Mouse (Mus musculus) CH12.LX (cell line): ENCODE results near the gene Kif5c. TPM values are rescaled to one million over a fixed set of nuclear protein-coding genes. Genes with fewer than 3 reads are reported as not detected.

Experiments
- DNase-seq: peaks from one replicate; pipeline ENCODE4 v3.0.0-alpha.2; 2013; ENCODE audit errors: extremely low read depth
- H3K27ac ChIP-seq: 2 replicates; pipeline ENCODE4 v1.5.1; 2012; ENCODE audit warnings: low read depth, mild to moderate bottlenecking, control low read depth, moderate library complexity; ENCODE audit not compliant: insufficient read depth
- H3K27me3 ChIP-seq: replicated peaks from 2 replicates; pipeline ENCODE3; 2012; ENCODE audit warnings: inconsistent platforms
- H3K36me3 ChIP-seq, 2 experiments: replicated peaks in 1 of 2; 2 replicates each; pipeline versions ENCODE3 to v1.6.1; 2012; ENCODE audit warnings: inconsistent platforms in 1 of 2, low read length in 1 of 2, mild to moderate bottlenecking in 1 of 2, mixed read lengths in 1 of 2, moderate library complexity in 1 of 2; ENCODE audit not compliant: control insufficient read depth in 1 of 2, insufficient read depth in 1 of 2
- H3K4me1 ChIP-seq, 2 experiments: 2 replicates each; pipeline ENCODE4 v1.6.1; 2012; ENCODE audit warnings: inconsistent platforms in 1 of 2, moderate library complexity in 1 of 2; ENCODE audit not compliant: insufficient read depth in 2 of 2, control insufficient read depth in 1 of 2
- H3K4me2 ChIP-seq: 2 replicates; pipeline ENCODE4 v1.6.1; 2012; ENCODE audit warnings: low read depth, mild to moderate bottlenecking, control low read depth; ENCODE audit not compliant: poor library complexity, insufficient read depth, severe bottlenecking
- H3K4me3 ChIP-seq, 3 experiments: fragments of 150-350 bp in 1 of 3; sonication (generic) in 1 of 3; replicated peaks in 1 of 3; 2 replicates each; pipeline versions ENCODE3 to v1.5.1; 2011 to 2012; ENCODE audit warnings: low read depth in 2 of 3, low read length in 2 of 3, mild to moderate bottlenecking in 2 of 3, moderate library complexity in 2 of 3, control low read depth in 1 of 3, improper control_type of control experiment in 1 of 3, inconsistent platforms in 1 of 3, mixed read lengths in 1 of 3; ENCODE audit not compliant: poor library complexity in 1 of 3
- H3K79me2 ChIP-seq: replicated peaks from 2 replicates; pipeline ENCODE4 v1.6.1; 2012; ENCODE audit warnings: mild to moderate bottlenecking, moderate library complexity; ENCODE audit not compliant: control insufficient read depth, poor library complexity, insufficient read depth, severe bottlenecking; ENCODE audit errors: extremely low read depth
- H3K9ac ChIP-seq: 2 replicates; pipeline ENCODE4 v1.6.1; 2012; ENCODE audit warnings: low read depth, mild to moderate bottlenecking, control low read depth, moderate library complexity; ENCODE audit not compliant: insufficient read depth
- H3K9me3 ChIP-seq: replicated peaks from 2 replicates; pipeline ENCODE3; 2012; ENCODE audit warnings: low read length, inconsistent platforms, mixed read lengths
- BHLHE40 ChIP-seq: IDR thresholded peaks from 2 replicates; pipeline ENCODE4 v1.6.1; 2011; ENCODE audit warnings: mild to moderate bottlenecking, low read depth, low read length, improper control_type of control experiment
- CHD1 ChIP-seq: IDR thresholded peaks from 2 replicates; pipeline ENCODE4 v1.6.1; 2012; ENCODE audit warnings: low read depth, low read length, improper control_type of control experiment, inconsistent platforms
- CHD2 ChIP-seq: IDR thresholded peaks from 2 replicates; pipeline ENCODE4 v1.6.1; 2011; ENCODE audit warnings: low read length, improper control_type of control experiment
- CTCF ChIP-seq, 2 experiments: IDR thresholded peaks in 1 of 2; conservative IDR thresholded peaks in 1 of 2; 2 replicates each; pipeline ENCODE4 v1.5.1; 2011 to 2012; ENCODE audit warnings: low read depth in 2 of 2, low read length in 2 of 2, improper control_type of control experiment in 1 of 2, inconsistent platforms in 1 of 2, mild to moderate bottlenecking in 1 of 2, moderate library complexity in 1 of 2
- EP300 ChIP-seq: IDR thresholded peaks from 2 replicates; pipeline ENCODE4 v1.6.1; 2011; ENCODE audit warnings: low read length, improper control_type of control experiment
- ETS1 ChIP-seq: conservative IDR thresholded peaks from 2 replicates; pipeline ENCODE4 v1.6.1; 2012; ENCODE audit warnings: low read depth, mild to moderate bottlenecking, inconsistent platforms, low read length, improper control_type of control experiment, moderate library complexity
- GABPA ChIP-seq: IDR thresholded peaks from 2 replicates; pipeline ENCODE4 v1.6.1; 2012; ENCODE audit warnings: low read depth, low read length, improper control_type of control experiment, inconsistent platforms; ENCODE audit not compliant: insufficient replicate concordance
- HCFC1 ChIP-seq: IDR thresholded peaks from 2 replicates; pipeline ENCODE4 v1.6.1; 2012; ENCODE audit warnings: low read depth, mild to moderate bottlenecking, inconsistent platforms, low read length, improper control_type of control experiment
- JUN ChIP-seq: IDR thresholded peaks from 2 replicates; pipeline ENCODE4 v1.6.1; 2011; ENCODE audit warnings: low read depth, mild to moderate bottlenecking, low read length, improper control_type of control experiment, moderate library complexity; ENCODE audit not compliant: insufficient read depth
- KAT2A ChIP-seq: IDR thresholded peaks from 2 replicates; pipeline ENCODE4 v1.6.1; 2012; ENCODE audit warnings: low read length, improper control_type of control experiment, inconsistent platforms; ENCODE audit not compliant: insufficient replicate concordance
- MAZ ChIP-seq: IDR thresholded peaks from 2 replicates; pipeline ENCODE4 v1.6.1; 2012; ENCODE audit warnings: low read depth, mild to moderate bottlenecking, inconsistent platforms, low read length, improper control_type of control experiment, moderate library complexity
- MEF2A ChIP-seq: IDR thresholded peaks from 2 replicates; pipeline ENCODE4 v1.6.1; 2014; ENCODE audit warnings: low read depth, mild to moderate bottlenecking, inconsistent platforms, low read length, improper control_type of control experiment, borderline replicate concordance
- MXI1 ChIP-seq: IDR thresholded peaks from 2 replicates; pipeline ENCODE4 v1.6.1; 2011; ENCODE audit warnings: mild to moderate bottlenecking, low read depth, low read length, improper control_type of control experiment
- MYC ChIP-seq: IDR thresholded peaks from 2 replicates; pipeline ENCODE4 v1.6.1; 2011; ENCODE audit warnings: low read depth, mild to moderate bottlenecking, improper control_type of control experiment, low read length
- NELFE ChIP-seq: IDR thresholded peaks from 2 replicates; pipeline ENCODE4 v1.6.1; 2011; ENCODE audit warnings: low read depth, low read length, improper control_type of control experiment
- NRF1 ChIP-seq: IDR thresholded peaks from 2 replicates; pipeline ENCODE4 v1.6.1; 2014; ENCODE audit warnings: low read depth, mild to moderate bottlenecking, inconsistent platforms, low read length, improper control_type of control experiment, moderate library complexity
- POLR2A ChIP-seq: IDR thresholded peaks from 2 replicates; pipeline ENCODE4 v1.6.1; 2011; ENCODE audit warnings: low read depth, mild to moderate bottlenecking, improper control_type of control experiment, low read length
- POLR2AphosphoS2 ChIP-seq: IDR thresholded peaks from 2 replicates; pipeline ENCODE4 v1.6.1; 2011; ENCODE audit warnings: low read depth, low read length, improper control_type of control experiment
- RAD21 ChIP-seq: IDR thresholded peaks from 2 replicates; pipeline ENCODE4 v1.6.1; 2011; ENCODE audit warnings: low read depth, mild to moderate bottlenecking, low read length, improper control_type of control experiment, moderate library complexity
- SIN3A ChIP-seq: IDR thresholded peaks from 2 replicates; pipeline ENCODE4 v1.6.1; 2012; ENCODE audit warnings: low read length, improper control_type of control experiment, inconsistent platforms
- UBTF ChIP-seq: IDR thresholded peaks from 2 replicates; pipeline ENCODE4 v1.6.1; 2012; ENCODE audit warnings: low read depth, mild to moderate bottlenecking, inconsistent platforms, low read length, improper control_type of control experiment, moderate library complexity
- USF2 ChIP-seq: conservative IDR thresholded peaks from 2 replicates; pipeline ENCODE4 v1.6.1; 2011; ENCODE audit warnings: low read depth, low read length, improper control_type of control experiment
- ZC3H11A ChIP-seq: IDR thresholded peaks from 2 replicates; pipeline ENCODE4 v1.6.1; 2012; ENCODE audit warnings: low read depth, mild to moderate bottlenecking, inconsistent platforms, low read length, improper control_type of control experiment
- ZKSCAN1 ChIP-seq: IDR thresholded peaks from 2 replicates; pipeline ENCODE4 v1.6.1; 2012; ENCODE audit warnings: low read depth, inconsistent platforms, low read length, improper control_type of control experiment, borderline replicate concordance
- ZMIZ1 ChIP-seq: IDR thresholded peaks from 2 replicates; pipeline ENCODE4 v1.6.1; 2012; ENCODE audit warnings: low read depth, mild to moderate bottlenecking, inconsistent platforms, low read length, improper control_type of control experiment
- dilution Hi-C: fragments of 300-500 bp; cut with MboI; formaldehyde crosslinking; loops from 2 replicates; pipeline ENCODE4 v1.14.3; 2020; ENCODE audit warnings: low sequenced_read_pairs; ENCODE audit not compliant: extremely low pct_unique_long_range_greater_than_20kb, extremely low pct_ligation_motif_present
- in situ Hi-C: fragments of 300-500 bp; cut with MboI; formaldehyde crosslinking; loops from 3 replicates; pipeline ENCODE4 v1.14.3; 2019; ENCODE audit warnings: low sequenced_read_pairs, low pct_ligation_motif_present, low pct_unique_long_range_greater_than_20kb, mixed read lengths
- polyA plus RNA-seq: library from polyadenylated mRNA; unstranded; fragments of >175 nt; gene quantifications from 2 replicates; pipeline ENCODE4 v1.2.1, GENCODE M21; 2012; ENCODE audit warnings: low read depth; ENCODE audit not compliant: insufficient read length
- total RNA-seq, 2 experiments: library from RNA; depleted of rRNA; stranded (reverse); fragments of 300-350 nt in 1 of 2; fragments of >200 nt in 1 of 2; gene quantifications; 2 replicates each; pipeline ENCODE4 v1.2.3; 2012 to 2014

Gene Kif5c
- total and polyA plus RNA-seq, 3 experiments, result 3.0 to 3.5 (median 3.1) TPM

- DNase-seq, result no peak
- no peak overlapping the region for H3K4me2 ChIP-seq
- in situ Hi-C loops, result no loop called here
Observed at GRCm38 (mm10) chr2:49722983-49723382, 103.9 kb downstream of the Kif5c start.

GRCm38 (mm10) chr2:49726672-49727071 lies 107.6 kb downstream of the Kif5c start:
- peaks cover 6 to 50% of the 10 kb centered on the region in 2 experiments for H3K4me1 ChIP-seq
- dilution Hi-C loops (no loop called here), in situ Hi-C loops (loop anchor here (25.0 kb wide), 1 partner anchor 814 kb away; no protein-coding TSS in a partner anchor)
- no peaks in the 10 kb centered on the region for H3K79me2 ChIP-seq
- no peak overlapping the region for H3K9ac ChIP-seq
- no peak overlapping the region for H3K4me3 ChIP-seq
- no peaks in the 10 kb centered on the region for H3K27me3 ChIP-seq
- TF ChIP-seq USF2 (no peak), EP300 (no peak), NRF1 (no peak), CHD1 (no peak), NELFE (no peak), BHLHE40 (no peak), CTCF (conservative IDR thresholded peaks at IDR 0.05 in 1 of 2, IDR thresholded peaks at IDR 0.05 in 1 of 2; ENCODE audit: low read depth in 2 of 2, low read length in 2 of 2) (no peak), MEF2A (no peak), CHD2 (no peak), POLR2AphosphoS2 (no peak), MYC (no peak), HCFC1 (no peak), GABPA (no peak), ETS1 (no peak), ZKSCAN1 (no peak), KAT2A (no peak), JUN (no peak), ZC3H11A (no peak)
- no peak overlapping the region for H3K27ac ChIP-seq
- H3K4me2 ChIP-seq, result no peak overlapping the region
- no peak for DNase-seq
- no peaks in the 10 kb centered on the region for H3K36me3 ChIP-seq
- H3K9me3 ChIP-seq, result no peaks in the 10 kb centered on the region

More at GRCm38 (mm10) chr2:49722983-49723382, 103.9 kb downstream of the Kif5c start:
- Histone ChIP-seq H3K36me3 (no peaks in the 10 kb centered on the region), H3K27me3 (no peaks in the 10 kb centered on the region), H3K9me3 (no peaks in the 10 kb centered on the region), H3K79me2 (no peaks in the 10 kb centered on the region), H3K27ac (no peak overlapping the region), H3K4me1 (peaks cover 0 to 19% of the 10 kb centered on the region in 2 experiments; a peak in 3 of 4 replicates), H3K9ac (no peak overlapping the region), H3K4me3 (no peak overlapping the region)
- no peak for TF ChIP-seq UBTF
- no peak for TF ChIP-seq POLR2A
- TF ChIP-seq ZKSCAN1, result no peak
- no peak for TF ChIP-seq ZMIZ1
- TF ChIP-seq BHLHE40, result no peak
- TF ChIP-seq MXI1, result no peak
- TF ChIP-seq MAZ, result no peak
- no peak for TF ChIP-seq CHD2
- TF ChIP-seq RAD21, result no peak
- no peak for TF ChIP-seq SIN3A
- dilution Hi-C loops, result no loop called here
